Mouse (Mus musculus): ENCODE measurements around the gene Ywhaq.

- no peak for TF ChIP-seq TBP (conservative IDR thresholded peaks at IDR 0.05; ENCODE audit: low read depth, low read length)
- no peak for TF ChIP-seq CTCF (conservative IDR thresholded peaks at IDR 0.05 in 1 of 2, IDR thresholded peaks at IDR 0.05 in 1 of 2; ENCODE audit: low read depth in 2 of 2, low read length in 2 of 2)
- no peak for TF ChIP-seq HCFC1 (IDR thresholded peaks at IDR 0.05; ENCODE audit: low read depth, low read length)
- no peak for TF ChIP-seq POLR2A (IDR thresholded peaks at IDR 0.05; ENCODE audit: low read depth, low read length)
- no peak for TF ChIP-seq ZNF384 (IDR thresholded peaks at IDR 0.05; ENCODE audit: low read depth, low read length)
Observed at GRCm38 (mm10) chr12:21364624-21365435, 52.6 kb downstream of the Ywhaq start.
